In genomic region chr10:7870571-7871315, GRCm38 (mm10) we compare ENCODE assay signal across 8 mouse cellular contexts. TPM values are rescaled to one million over a fixed set of nuclear protein-coding genes. Genes with fewer than 3 reads are reported as not detected.
DNase-seq lines count a peak whose midpoint lies in the region; ATAC-seq and TF ChIP-seq lines count a peak whose summit lies in the region.

No protein-coding gene starts in this region.

- no peak for TF ChIP-seq CTCF in thymus, adult 2 months (IDR thresholded peaks at IDR 0.05; ENCODE audit: borderline replicate concordance, control insufficient read depth, extremely low read depth, insufficient read depth, low read length, poor library complexity)

- peak; percentile 63 for DNase-seq in thymus, adult 2 months
- DNase-seq in thymus, adult 18-20 months = no peak
- DNase-seq in forelimb bud, embryonic 11.5 days (ENCODE audit: low read depth, low spot score) = peak; percentile 65
- DNase-seq in layer of hippocampus, postnatal 10 days (ENCODE audit: low spot score in 2 of 2) = peak; percentile 34 to 56
- peak; percentile 74 for DNase-seq in naive thymus-derived CD4-positive, alpha-beta T cell, adult 2 months (ENCODE audit: low read depth)

- peaks cover 20% of the 10 kb centered on the region for H3K27me3 ChIP-seq in forebrain, embryonic 13.5 days
- 0 out of 2 replicates have a peak, but pooled peaks cover 5% of the 10 kb centered on the region for H3K27me3 ChIP-seq in forebrain, embryonic 15.5 days
- H3K27me3 ChIP-seq in thymus, adult 2 months (ENCODE audit: control insufficient read depth, insufficient read depth, low read length) = no peaks in the 10 kb centered on the region

- no peak overlapping the region for H3K4me3 ChIP-seq in forebrain, embryonic 13.5 days
- no peak overlapping the region for H3K4me3 ChIP-seq in forebrain, embryonic 15.5 days
- H3K4me3 ChIP-seq in thymus, adult 2 months (ENCODE audit: control insufficient read depth, insufficient read depth, low read length) = no peak overlapping the region

- TF ChIP-seq POLR2A in thymus, adult 2 months (IDR thresholded peaks at IDR 0.05; ENCODE audit: control insufficient read depth, extremely low read depth, insufficient read depth, low read length, poor library complexity) = no peak

- H3K4me1 ChIP-seq in forebrain, embryonic 13.5 days = peaks cover 15% of the 10 kb centered on the region
- peaks cover 15% of the 10 kb centered on the region for H3K4me1 ChIP-seq in forebrain, embryonic 15.5 days
- H3K4me1 ChIP-seq in thymus, adult 2 months (replicated peaks; ENCODE audit: control insufficient read depth, insufficient read depth, low read length) = no peaks in the 10 kb centered on the region

- no peaks in the 10 kb centered on the region for H3K9me3 ChIP-seq in forebrain, embryonic 13.5 days (replicated peaks)
- no peaks in the 10 kb centered on the region for H3K9me3 ChIP-seq in forebrain, embryonic 15.5 days

- no peak overlapping the region for H3K4me2 ChIP-seq in forebrain, embryonic 13.5 days
- no peak overlapping the region for H3K4me2 ChIP-seq in forebrain, embryonic 15.5 days (replicated peaks)

- no peaks in the 10 kb centered on the region for H3K36me3 ChIP-seq in forebrain, embryonic 13.5 days (ENCODE audit: poor library complexity, severe bottlenecking)
- no peaks in the 10 kb centered on the region for H3K36me3 ChIP-seq in forebrain, embryonic 15.5 days
- H3K36me3 ChIP-seq in thymus, adult 2 months (ENCODE audit: control insufficient read depth, insufficient read depth, low read length) = peaks cover 6% of the 10 kb centered on the region; the same call in 1 of the 2 replicates

- ATAC-seq in forebrain, embryonic 13.5 days = peak; percentile 44; the same call in 1 of the 2 replicates
- no peak for ATAC-seq in forebrain, embryonic 15.5 days (replicated peaks)
- no peak for ATAC-seq in erythroid progenitor cell, adult 5-6 weeks (replicated peaks; ENCODE audit: low FRiP score, poor library complexity, severe bottlenecking)

- no peak overlapping the region for H3K9ac ChIP-seq in forebrain, embryonic 13.5 days
- H3K9ac ChIP-seq in forebrain, embryonic 15.5 days (replicated peaks) = no peak overlapping the region

- no peak overlapping the region for H3K27ac ChIP-seq in forebrain, embryonic 13.5 days
- H3K27ac ChIP-seq in forebrain, embryonic 15.5 days (replicated peaks) = no peak overlapping the region
- no peak overlapping the region for H3K27ac ChIP-seq in thymus, adult 2 months (ENCODE audit: control insufficient read depth, insufficient read depth, low read length)

- 64% methylated on average over 11 of the region's 11 CpGs for WGBS in forebrain, embryonic 13.5 days
- WGBS in forebrain, embryonic 15.5 days = 63% methylated on average over 11 of the region's 11 CpGs
- WGBS in thymus, adult 2 months = 75% methylated on average over 11 of the region's 11 CpGs

RNA-seq across cellular contexts. Expression of gene Zc3h12d, which starts 38.5 kb away (rescaled TPM):
- polyA plus RNA-seq in forebrain, embryonic 13.5 days (2015; fragmentation: Nextera tagmentation; extraction: Ambion mirVana) = 0.06 TPM in 1 of 2 replicates, not detected in the other
- 0.04 and 0.10 TPM in 2 replicates for polyA plus RNA-seq in forebrain, embryonic 15.5 days (2015; fragmentation: Nextera tagmentation; extraction: Ambion mirVana)
- polyA plus RNA-seq in thymus, adult 2 months (2012; rRNA removed) = 5.6 and 6.7 TPM in 2 replicates
- under 1 TPM; 0.16 to 0.22 TPM for total RNA-seq in layer of hippocampus, postnatal 10 days (2021)
- 0.36 and 0.84 TPM in 2 replicates for total RNA-seq in erythroid progenitor cell, adult 5-6 weeks (2015; ENCODE audit: low replicate concordance)
- total RNA-seq in erythroid progenitor cell, adult 5-6 weeks (2017; ENCODE audit: low replicate concordance) = 0.38 and 0.90 TPM in 2 replicates

Comparison
In these comparisons a context has a peak if more than half of its experiments do, and no peak if none do; other contexts are left out.
1. DNase-seq: peak in thymus, adult 2 months (single experiment), forelimb bud, embryonic 11.5 days (single experiment), layer of hippocampus, postnatal 10 days (2 of 2) and naive thymus-derived CD4-positive, alpha-beta T cell, adult 2 months (single experiment); none in thymus, adult 18-20 months (0 of 2).